Mouse (Mus musculus) T-helper 2 cell (primary cell): Measurements from ENCODE around the gene Meox1.

Source experiments
- in situ Hi-C: fragments of 300-600 bp; cut with MboI, MseI; formaldehyde crosslinking; loops from one replicate; pipeline ENCODE4 v1.15.1; 2025; ENCODE audit warnings: high pct_unique_total_duplicates

Meox1 gene

DNA sequence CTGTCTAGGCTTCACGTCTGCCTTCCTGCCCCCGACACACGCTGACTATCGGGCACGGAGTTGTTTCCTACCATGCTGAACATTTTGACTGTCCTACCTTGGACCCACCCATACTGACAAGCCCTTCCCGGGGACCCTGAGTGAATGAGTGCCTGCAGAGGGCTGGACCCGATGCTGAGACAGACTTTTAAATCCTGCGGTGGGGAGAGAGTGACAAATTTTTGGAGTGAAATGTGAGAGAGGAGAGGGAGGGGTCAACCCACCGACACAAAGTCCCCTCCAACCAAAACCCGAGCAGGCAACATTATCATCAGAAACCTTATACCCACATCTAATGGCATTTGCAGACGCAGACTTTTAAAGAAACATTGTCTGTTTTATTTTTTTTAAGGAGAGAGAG lies at the start of gene Meox1:
Meox1 (minus strand) TSS at position 171 of the 400 bp plus-strand sequence.
- in situ Hi-C loops: no loop called here

DNA sequence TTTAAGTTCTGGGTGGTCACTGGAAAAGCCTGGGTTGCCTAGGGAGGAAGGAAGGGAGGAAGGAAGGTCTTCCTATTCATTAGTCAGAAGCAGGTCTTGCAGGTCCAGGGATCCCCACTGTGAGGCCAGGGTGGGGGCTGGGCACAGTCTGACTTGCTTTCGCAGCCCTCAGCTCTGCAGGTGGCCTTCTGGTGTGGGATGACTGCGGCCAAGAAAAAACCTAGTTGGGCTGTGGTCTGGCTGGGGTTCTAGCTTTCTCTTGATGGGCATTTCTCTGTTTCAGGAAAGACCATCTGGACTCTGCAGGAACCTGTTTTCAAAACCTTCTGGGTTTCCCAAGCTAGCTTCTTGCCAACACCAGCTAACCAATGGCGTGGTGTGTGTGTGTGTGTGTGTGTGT lies 48.9 kb upstream of the Meox1 start:
- in situ Hi-C loops: no loop called here

DNA sequence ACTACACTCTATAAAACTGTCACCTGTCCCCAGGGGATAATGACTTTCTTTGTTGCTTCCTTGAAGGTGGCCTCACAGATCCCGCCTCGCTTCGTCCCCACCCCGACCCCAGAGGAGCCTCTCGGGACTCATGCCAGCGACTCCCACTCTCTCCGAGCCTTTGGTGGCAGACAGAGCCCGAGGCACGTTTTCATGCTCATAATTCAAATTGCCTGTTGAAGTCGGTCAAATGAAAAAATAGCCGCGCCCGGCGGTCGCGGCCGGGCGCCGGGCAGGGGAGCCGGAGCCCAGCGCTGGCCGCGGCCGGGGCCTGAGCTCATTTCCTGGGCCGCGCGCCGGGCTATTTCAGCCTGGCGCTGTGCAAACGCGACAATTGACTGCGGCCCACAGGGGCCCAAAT lies 42.9 kb upstream of the Meox1 start:
- in situ Hi-C loops: loop anchor here (10.0 kb wide), 1 partner anchor 528 kb away; no protein-coding TSS in a partner anchor

DNA sequence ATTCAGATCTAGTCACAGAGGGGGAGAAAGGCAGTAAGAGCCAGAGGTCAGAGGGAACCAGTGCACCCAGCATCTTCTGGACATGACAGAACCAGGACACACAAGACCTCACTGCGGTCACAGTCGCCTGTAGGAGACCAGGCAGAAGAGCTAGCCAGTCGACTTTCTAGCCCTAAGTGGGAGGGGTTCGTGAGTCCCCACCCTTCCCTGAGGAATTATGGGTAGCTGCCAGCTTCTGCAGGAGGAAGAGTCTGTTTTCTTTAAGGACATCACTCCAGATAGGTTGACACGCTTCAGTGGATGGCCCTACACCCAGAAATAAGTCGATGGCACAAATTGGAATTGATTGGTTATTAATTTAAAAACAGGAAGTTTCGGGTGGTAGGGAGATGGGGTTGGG lies 42.2 kb upstream of the Meox1 start:
- in situ Hi-C loops: loop anchor here (10.0 kb wide), 1 partner anchor 528 kb away; no protein-coding TSS in a partner anchor

DNA sequence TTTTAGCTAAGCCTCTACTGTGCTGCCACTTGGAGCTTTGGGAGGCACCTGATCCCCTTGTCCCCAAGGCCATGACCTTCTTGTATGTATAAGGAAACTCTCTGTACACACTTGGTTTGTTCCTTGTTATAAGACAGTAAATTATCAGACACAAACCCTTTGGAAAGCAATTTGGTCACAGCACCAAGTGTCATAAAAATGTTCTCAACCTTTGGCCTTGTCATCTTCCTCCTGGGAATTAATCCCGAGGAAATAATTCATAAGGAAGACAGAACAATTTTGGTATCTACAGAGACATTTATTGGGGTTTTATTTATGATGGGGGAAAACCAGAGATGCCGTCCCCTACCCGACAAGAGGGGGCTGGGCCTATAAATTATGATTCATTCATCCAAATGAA lies 41.6 kb upstream of the Meox1 start:
- in situ Hi-C loops: loop anchor here (10.0 kb wide), 1 partner anchor 529 kb away; no protein-coding TSS in a partner anchor

DNA sequence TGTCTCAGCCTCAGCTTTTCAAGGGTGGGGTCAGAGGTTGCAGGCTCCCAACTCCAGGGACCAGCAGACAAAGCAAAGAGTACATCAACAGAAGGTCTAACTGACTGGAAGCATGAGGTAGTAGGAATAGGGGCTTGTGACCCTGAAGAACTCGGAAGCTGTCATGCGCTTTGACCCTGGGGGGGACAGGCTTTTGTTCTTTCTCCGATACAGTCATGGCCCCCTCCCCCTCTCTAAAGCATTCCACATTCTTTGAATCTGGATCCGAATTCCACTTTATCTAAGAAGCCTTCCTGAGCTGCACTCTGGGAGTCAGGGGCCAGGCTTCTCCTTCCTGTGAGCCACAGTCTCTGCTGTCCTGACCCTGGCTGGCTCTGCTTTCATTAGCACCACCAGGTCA lies 37.8 kb upstream of the Meox1 start:
- in situ Hi-C loops: loop anchor here (10.0 kb wide), 1 partner anchor 533 kb away; no protein-coding TSS in a partner anchor

DNA sequence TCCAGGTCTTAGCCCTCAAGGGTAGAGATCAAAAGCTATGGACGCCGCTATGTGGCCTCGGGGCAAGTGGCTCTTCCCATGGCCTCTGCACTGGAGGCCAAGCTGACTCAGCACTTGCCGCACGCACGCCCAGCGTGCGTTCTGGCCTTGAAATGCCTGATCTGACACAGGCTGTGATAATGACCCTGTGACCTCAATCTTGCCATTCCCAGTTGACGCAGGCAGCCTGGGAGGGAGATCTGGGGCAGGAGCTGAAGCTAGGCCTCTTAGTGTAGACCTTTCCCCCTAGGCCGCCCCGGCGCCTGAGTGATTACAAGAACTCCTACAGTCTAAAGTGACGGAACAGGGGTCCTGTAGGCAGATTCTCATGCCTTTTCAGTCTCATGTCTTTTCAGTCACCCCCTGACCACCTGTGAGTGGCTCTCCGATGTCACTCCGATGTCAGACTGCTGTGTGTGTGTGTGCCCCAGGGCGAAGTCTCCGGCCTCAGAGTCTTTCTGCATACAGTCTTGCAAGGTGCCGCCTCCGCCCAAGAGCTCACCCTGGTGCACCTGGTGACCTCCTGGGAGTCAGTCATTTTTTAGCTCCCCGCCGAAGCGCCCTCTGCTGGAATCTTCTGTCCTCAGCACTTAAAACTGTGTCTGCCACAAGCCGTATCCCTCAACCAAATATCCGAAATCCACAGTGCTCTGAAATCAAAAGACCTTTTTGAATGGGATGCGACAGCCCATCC lies 34.0 kb upstream of the Meox1 start:
- in situ Hi-C loops: no loop called here

DNA sequence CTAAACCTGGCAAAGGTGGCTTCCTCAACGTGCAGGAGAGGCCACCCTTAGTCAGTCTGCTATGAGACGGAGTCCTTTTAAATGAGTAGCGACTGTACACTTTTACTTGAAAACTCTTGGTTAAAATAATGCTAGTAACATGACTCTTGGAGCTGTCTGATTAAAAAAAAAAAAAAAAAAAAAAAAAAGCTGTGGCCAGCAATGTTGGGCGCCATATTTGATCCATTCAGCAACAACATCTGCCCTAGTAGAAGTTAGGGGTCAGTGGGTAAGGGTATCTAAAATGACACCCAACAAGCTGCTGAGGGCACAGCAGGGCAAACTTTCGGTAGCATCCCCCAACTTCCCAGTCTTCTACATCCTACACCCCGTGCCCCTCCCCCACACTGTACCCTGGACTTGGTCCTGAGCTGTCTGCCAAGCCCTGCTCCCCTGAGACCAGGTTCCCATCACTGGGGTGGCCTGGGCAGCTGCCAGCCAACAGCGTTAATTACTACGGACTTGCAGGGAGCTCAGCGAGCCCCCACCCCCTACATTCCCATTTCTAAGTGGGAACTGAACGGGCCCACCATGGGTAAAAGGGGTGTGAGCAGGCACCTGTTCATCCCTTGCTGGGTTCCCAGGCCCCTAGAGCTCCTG lies 32.9 kb upstream of the Meox1 start:
- in situ Hi-C loops: no loop called here

DNA sequence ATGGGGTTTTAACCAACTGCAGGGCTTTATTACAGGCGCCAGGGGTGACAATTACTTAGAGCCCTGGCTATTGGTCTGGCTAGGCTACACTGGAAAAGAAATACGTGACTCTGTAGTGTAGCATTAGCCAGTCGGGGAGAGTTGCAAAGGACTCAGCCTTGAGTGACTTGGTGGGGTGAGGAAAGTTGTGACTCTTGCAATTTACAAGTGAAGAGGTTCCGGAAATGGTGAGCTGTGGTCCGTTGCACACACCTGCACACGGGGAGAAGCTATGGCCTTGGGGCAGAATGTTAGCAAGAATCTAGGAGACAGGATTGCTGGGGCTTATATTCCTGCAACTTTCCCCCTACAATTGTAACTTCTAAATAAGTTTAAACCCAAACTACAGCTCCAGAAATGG lies 31.5 kb upstream of the Meox1 start:
- in situ Hi-C loops: no loop called here

DNA sequence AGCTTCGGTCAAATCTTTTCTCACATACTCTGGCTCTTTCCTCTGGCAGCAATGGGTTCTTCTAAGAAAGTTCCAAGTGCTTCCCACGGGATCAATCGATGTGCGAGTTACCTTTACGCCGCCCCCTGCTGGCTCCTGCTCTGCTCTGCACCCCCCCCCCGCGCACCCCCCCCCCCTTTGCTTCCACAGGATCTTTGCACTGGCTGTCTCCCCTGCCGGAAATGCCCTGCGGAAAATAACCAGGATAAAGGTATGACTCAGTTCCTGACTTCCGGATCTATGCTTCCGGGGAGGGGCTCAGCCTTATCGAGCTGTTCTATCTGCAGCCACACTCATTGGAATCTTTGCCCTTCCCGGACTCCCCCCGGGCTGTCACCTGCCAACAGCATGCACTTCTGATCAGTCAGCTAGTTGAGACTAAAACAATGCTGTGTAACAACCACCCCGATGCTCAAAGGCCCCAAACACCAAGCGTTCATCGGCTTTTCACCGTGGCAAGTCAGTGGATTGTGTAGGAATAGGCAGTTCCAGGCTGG lies 30.3 kb upstream of the Meox1 start:
- in situ Hi-C loops: loop anchor here (5.0 kb wide), 1 partner anchor 43 kb away; the partner anchor contains the start of gene Sost

DNA sequence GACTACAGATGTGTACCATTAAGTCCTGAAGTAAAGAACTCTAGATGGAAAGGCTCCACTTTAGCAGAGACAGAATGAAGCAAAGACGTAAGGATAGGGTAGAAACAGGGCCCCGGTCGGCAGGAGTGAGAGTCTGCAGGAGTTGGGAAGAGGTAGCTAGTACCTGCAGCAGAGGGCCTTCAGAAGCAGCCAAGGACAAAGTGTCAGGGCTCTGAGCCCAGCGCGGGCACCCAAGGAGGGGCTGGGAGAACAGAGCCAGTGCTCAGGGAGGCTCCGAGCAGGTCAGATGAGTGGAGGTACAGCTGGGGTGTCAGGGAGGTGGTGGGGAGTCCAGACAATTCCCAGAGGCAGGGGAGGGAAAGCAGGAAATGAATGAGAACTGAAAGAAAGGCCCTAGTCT lies 29.8 kb upstream of the Meox1 start:
- in situ Hi-C loops: loop anchor here (5.0 kb wide), 1 partner anchor 43 kb away; the partner anchor contains the start of gene Sost

DNA sequence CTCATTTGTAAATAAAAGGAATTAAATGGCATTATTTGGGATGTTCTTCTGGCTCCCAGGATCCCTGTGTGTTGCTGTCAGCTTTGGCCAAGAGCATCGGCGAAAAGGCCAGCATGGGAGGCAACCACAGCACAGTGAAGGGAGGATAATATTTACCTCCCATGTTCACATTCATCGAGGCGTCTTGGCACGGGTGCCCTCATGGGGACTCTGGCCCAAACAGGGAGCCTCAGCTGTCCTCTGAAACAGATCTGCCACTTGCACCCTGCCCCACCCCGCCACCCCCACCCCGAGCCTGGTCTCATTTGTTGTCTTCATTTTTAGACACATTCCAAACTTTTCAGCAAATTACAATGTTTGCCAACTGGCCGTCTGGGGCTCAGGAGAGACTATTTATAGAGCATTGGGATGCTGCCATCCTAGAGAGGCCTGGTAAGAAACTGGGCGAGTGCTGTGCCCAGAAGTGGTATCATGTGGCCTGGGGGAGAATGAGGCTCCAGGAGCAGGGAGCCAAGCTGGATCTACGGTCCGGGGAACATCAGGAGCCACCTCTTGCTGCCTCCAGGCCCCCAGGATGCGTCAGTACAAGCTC lies 27.3 kb upstream of the Meox1 start:
- in situ Hi-C loops: loop anchor here (5.0 kb wide), 1 partner anchor 46 kb away; the partner anchor contains the start of gene Sost

DNA sequence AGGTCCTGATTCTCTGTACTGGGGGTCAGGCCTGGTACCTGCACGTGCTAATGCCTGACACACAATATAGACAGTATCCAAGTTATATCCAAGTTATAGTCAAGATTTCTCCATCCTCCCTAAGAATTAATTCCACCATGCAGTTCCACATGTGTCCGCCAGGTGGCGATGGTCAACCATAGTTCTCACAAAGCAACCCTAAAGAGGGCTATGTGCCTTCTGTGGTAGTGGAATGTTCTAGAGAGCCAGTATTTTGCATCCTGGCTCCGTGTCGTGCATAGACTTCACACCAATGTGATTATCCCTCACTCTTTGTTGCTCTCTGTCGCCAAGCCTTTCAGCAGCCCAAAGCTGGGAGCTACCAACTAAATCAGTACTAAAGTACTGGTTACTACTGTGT lies 25.5 kb upstream of the Meox1 start:
- in situ Hi-C loops: loop anchor here (5.0 kb wide), 1 partner anchor 48 kb away; the partner anchor contains the start of gene Sost

DNA sequence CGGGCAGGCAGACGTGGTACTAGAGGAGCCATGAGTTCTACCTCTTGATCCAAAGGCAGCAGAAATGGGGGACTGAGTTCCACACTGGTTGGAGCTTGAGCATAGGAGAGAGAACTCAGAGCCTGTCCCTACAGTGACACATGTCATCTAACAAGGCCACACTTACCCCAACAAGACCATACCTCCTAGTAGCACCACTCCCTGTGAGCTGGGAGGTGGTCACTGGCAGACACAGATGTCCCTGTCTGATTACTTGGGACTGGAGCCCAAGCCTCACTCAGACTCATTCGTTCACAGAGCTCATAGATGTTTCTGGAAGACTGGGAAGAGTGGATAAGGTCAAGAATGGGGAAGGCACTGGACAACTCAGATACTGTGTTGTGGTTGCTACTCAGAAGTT lies 24.4 kb upstream of the Meox1 start:
- in situ Hi-C loops: no loop called here

DNA sequence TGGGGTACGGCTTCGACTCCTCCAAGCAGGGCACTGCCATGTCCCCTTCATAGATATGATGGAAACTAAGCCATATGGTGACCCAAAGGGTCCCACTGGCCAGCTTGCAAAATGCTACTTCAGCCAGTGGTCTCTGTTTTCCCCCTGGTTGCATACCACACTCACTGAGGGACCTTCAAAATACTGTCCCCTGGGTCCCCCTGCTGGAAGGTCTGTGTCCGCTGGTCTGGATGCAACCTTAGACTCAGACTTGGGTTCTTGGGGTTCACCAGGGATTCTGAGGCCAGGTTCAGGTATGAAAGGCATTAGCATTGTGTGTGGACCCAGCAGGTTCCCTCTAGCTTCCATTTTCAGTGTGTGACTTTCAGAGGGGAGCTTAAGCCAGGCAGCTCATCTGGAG lies 22.6 kb upstream of the Meox1 start:
- in situ Hi-C loops: no loop called here

DNA sequence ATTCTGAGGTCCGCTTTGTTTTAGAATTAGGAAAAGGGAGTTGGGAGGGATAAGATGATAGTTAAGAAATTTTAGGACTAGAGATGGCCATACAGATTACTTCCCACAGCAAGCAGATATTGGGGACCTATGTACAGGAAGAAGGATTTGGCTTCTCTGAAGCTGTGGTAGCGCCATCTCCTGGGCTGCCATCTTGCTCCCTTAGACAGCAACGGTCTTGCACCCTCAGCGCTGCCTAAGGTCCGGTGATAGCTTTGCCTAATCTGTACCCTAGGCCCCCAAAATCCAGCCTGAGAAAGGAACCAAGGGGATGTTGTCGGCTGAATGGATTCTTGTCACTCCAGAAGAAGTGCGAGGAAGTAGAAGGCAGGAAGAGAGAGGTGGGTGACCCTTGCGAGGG lies 19.4 kb upstream of the Meox1 start:
- in situ Hi-C loops: loop anchor here (5.0 kb wide), 1 partner anchor 101 kb away; no protein-coding TSS in a partner anchor

DNA sequence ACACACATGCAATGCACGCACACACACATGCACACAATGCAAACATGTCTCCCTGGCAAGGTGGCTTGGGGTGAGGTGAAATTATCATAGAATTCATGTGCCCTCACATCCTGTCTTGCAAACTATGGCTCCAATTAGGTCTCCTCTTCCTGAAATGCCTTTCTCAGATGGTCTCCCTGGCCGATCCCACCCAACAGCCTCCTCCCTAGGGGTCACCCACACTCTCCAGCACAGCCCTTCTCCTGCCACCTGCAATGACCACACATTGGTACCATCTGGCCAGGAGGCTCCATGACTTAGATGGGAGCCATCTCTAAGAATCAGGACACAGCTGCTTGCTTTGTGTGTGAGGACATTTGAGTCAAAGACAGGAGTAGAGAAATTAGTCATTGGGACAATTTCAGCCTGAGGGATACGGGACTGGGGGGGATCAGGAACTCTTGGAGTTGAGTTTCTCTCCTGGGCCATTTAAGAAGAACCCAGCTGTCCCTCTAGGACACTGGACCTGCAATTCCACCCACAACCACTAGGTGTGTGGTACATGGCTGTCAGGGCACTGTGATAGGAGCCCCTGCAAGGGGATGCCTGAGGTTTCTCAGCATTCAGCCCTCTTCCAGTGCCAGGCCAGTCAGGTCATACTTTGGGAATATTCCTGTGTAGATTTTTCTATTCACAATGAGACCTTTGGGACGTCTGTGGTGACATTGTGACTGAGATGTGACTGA lies 17.8 kb upstream of the Meox1 start:
- in situ Hi-C loops: loop anchor here (5.0 kb wide), 1 partner anchor 100 kb away; no protein-coding TSS in a partner anchor

DNA sequence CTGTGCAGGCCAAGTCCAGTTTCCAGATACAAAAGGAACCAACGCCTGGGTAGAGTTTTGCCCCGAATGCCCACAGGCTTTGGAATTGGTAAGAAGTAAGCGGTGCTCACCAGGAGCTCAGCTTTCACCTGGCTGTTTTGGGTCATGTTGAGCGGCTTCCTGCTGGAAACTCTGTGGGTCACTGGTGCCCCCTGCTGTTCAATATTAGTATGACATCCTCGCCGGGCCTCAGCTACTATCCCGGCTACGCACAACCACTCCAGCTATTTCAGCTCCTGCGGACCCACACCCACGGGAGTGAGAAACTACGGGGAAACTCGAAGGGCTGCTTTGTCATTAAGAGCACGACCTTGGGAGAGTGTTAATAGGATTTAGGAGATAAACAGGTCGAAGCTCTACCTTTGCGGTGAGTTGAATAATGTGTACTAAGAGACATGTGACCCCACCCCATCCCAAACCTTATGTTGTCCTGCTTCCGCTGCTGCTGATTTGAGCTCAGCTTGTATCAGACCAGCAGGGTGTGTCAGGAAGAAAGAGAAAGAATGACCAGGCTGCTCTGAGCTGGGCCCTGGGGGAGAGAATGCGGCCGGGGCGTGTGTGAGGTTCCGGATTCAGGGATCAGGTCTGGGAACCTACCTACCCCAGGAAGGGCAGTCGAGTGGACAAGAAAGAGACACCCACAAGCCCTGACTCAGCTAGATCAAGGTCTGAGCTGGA lies 16.2 kb upstream of the Meox1 start:
- in situ Hi-C loops: loop anchor here (5.0 kb wide), 1 partner anchor 98 kb away; no protein-coding TSS in a partner anchor

DNA sequence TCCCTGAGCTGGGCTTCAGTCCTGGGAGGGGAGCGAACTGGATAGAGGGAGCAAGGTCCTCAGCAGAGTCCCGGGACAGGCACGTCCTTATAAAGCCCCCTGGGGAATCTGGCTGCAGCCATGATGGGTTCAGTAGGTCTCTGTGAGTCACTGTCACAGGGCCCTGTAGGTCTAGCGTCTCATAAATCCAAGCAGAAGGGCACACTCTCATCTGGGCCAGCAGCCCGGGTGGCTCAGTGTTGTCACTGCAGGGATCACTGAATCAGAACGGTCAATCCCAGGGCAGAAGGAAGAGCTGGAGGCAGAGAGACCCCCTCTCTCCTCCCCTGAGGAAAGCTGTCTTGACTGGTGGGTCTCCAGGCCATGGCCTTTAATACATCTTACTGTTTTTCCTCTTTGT lies 14.6 kb upstream of the Meox1 start:
- in situ Hi-C loops: loop anchor here (10.0 kb wide), 1 partner anchor 1146 kb away; no protein-coding TSS in a partner anchor

DNA sequence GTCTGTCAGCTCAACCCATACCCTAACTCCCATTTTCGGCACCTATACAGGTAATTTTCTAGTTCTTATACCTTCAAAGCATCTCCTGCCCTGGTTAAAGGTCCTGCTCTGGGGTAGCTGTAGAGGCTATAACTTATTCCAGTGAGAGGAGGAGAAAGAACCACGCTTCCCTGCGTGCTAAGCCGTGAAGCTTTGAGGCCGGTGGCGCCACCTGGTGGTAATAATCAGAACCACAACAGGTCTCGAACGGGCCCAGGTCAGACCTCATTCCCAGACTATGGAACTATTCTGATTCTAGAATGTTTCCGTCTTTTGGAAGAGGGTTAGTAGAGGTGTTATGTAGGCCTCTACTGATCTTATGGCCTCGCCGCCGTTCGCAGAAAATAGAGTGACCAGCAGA lies 10.9 kb upstream of the Meox1 start:
- in situ Hi-C loops: loop anchor here (10.0 kb wide), 1 partner anchor 1150 kb away; no protein-coding TSS in a partner anchor
